Mouse (Mus musculus) activated CD4-positive, CD25-positive, alpha-beta regulatory T cell, adult 4 months (primary cell): ENCODE results near the gene Rnf4. TPM values are rescaled to one million over a fixed set of nuclear protein-coding genes. Genes with fewer than 3 reads are reported as not detected.
A peak's percentile ranks its signal among the peaks of the same experiment; 100 is the strongest.

Source experiments
- ATAC-seq: one replicate; pipeline ENCODE4 v1.8.0; 2017
- polyA plus RNA-seq, 2 experiments: library from polyadenylated mRNA; unstranded; fragments of 100-300 nt; shearing (Covaris generic); gene quantifications; one replicate each; pipeline ENCODE4 v1.2.1; 2017

Rnf4 gene
- polyA plus RNA-seq: 100 to 1,000 TPM; 108 TPM

GRCm38 (mm10) chr5:34336097-34336774, at the start of gene Rnf4:
Gene Rnf4 (plus strand): TSS chr5:34336289.
- ATAC-seq: peak; percentile 93

GRCm38 (mm10) chr5:34286516-34286915, 49.6 kb upstream of the Rnf4 start:
- ATAC-seq: no peak

DNA sequence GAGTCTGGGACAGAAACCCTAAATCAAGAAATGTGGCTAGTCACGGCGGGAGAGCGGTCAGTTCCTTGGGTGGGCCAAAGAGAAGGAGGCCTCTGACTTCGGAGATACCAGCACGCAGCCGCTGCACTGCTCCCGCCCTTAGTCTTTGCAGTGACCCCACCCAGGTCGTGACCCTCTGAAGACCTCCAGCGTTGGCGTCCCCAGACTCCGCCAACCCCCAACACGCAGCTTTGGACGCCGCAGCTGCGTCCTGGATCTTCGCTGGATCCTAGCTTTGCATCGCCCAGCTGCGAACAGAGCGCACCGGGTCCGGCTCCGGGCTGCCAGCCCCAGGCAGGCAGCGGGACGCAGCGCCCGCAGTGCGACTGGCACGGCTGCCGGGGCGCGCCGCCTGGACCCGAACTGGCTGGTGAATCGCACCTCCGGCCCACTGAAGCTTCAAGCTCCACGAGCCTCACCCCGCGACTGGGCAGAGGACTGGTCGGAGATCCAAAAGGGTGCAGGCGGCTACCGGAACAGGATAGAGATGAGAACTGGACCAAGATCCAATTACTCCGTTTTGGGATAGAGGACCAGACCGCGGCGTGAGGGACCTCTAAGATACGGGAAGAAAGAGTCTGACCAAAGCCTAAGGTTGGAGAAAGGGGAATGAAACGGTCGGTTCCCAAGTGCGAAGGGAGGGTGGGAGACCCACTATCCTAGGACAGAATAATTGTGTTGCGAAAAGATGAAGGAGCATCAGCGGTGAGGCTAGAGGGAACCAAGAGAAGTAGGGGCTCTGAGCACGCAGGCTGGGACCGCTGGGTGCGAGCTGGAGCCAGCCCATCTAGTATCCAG, 48.9 kb upstream of the Rnf4 start:
- no peak for ATAC-seq

GRCm38 (mm10) chr5:34287838-34288145, 48.3 kb upstream of the Rnf4 start:
- ATAC-seq: no peak

DNA sequence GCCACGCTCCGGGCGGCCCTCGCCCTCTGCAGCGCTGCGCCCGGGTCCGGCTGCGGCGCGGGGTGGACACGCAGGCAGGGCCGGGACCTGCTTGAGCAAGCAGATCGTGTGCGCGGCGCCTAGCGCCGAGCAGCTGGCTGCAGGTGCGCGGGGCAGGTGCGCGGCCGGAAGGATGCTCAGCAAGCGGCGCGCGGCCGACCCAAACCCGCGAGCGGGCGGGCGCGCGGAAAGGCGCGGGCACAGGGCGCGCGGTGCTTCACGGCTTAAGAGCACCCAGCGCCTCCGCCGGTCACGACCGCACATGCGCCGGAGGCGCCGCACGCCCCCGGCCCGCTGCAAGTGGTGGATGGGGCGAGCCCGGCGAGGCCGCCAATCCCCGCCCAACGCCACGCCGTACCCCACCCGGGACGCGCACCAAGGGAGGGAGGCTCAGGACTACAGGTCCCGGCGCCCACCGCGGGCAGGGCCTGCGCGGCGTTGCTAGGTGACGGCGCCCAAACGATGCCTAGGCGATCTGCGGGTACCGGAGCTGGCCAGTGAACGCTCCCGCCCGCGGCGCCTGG, 47.9 kb upstream of the Rnf4 start, which contains the start of the genes Zfyve28 and Cfap99:
Gene Zfyve28, minus strand, starts transcription at position 296 of the 563 bp plus-strand sequence.
Gene Cfap99, plus strand, starts transcription at position 447 of the 563 bp plus-strand sequence.
- ATAC-seq: no peak

DNA sequence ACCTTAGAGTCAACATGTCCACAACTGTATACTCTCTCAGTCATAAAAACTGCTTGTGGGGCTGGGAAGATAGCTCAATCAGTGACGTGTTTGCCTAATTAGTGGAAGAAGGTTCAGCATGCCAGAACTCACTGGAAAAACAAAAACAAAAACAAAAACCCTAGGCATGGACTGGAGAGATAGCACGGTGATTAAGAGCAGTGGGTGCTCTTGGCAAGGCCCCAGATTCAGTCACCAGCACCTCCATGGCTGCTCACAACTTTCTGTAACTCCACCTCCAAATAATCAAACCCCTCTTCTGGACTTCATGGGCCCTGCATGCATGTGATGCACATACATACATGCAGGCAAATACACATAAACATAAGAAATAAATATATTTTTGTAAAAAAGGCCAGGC, 46.8 kb upstream of the Rnf4 start:
- no peak for ATAC-seq

DNA sequence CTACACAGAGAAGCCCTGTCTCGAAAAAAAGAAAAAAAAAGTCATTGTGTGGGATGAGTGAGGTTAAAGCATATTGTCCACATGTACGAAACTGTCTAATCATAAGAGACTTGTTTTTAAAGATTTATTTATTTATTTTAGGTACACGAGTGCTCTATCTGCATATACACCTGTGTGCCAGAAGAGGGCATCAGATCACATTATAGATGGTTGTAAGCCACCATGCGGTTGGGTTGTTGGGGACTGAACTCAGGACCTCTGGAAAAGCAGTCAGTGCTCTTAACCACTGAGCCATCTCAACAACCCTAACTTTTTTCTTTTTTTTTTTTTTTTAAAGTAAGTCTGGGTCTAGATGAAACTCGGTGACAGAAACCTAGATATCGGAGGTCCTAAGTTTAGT, 42.7 kb upstream of the Rnf4 start:
- no peak for ATAC-seq

- ATAC-seq: no peak
Measured at GRCm38 (mm10) chr5:34294696-34295095, 41.4 kb upstream of the Rnf4 start.

DNA sequence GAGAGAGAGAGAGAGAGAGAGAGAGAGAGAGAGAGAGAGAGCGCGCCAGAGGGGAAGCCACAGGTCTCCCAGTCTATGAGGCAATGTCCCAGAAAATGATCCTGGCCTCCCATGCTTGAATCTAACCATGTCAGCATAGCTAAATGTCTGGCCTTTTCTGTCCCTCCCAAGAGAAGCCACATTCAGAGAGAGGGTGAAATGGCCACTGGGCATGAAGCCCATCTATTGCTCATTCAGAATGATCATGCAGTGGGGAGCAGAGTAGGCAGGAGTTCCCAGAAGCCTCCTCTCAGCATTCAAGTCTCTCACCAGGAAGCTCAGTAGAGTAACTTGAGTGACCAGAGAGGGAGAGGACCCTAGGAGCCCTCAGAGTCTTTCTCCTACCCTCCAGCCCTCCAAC, 40.9 kb upstream of the Rnf4 start:
- ATAC-seq: no peak

- ATAC-seq: no peak
Measured at GRCm38 (mm10) chr5:34298061-34298460, 38.0 kb upstream of the Rnf4 start.

- ATAC-seq: no peak
Measured at GRCm38 (mm10) chr5:34298937-34299535, 37.1 kb upstream of the Rnf4 start.

- ATAC-seq: no peak
Measured at GRCm38 (mm10) chr5:34302377-34302776, 33.7 kb upstream of the Rnf4 start.

GRCm38 (mm10) chr5:34309016-34309415, 27.1 kb upstream of the Rnf4 start:
- ATAC-seq: no peak

DNA sequence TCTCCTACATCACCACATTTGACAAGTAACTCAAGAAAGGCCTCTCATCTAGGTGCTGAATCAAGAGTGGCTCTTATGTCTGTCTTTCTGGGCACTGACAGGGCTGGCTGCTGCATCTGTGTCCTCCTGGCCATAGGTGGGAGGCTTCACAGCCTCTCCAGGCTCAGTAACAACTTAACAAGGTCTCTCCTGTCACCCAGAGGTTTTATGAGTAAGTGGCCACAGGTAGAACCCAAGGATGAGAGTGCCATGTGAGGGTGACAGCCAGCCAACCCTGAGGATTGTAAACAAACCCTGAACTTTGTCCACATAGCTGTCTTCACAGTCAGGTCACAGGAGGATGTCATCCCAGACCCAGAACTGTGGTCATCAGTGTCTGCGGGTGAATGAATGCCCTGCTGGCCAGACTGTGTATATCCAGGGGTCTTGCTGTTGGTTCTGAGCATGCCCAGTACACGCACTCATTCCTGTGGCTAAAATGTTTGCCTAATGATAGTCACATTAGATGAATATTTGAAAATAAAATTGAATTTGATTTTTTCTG, 16.5 kb upstream of the Rnf4 start:
- ATAC-seq: no peak

DNA sequence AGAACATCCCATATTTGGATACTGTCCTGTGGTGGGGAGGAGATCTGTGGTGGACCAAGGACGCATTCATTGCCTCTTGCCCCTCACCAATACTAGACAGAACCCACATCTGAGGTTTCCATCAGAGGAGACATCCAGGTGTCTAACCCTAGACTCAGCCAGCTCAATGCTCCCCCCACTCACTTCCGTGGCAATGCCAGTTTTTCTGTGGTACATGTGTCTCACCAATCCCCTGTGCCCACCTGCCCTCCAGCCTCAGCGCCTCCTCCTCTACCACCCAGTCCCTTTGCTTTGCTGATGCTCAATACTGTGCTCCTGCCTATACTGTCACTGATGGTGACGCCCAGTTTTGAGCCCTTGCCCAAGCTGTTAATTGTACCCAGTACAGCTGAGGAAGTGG, 14.9 kb upstream of the Rnf4 start:
- ATAC-seq: no peak

GRCm38 (mm10) chr5:34325286-34325685, 10.8 kb upstream of the Rnf4 start:
- ATAC-seq: no peak

DNA sequence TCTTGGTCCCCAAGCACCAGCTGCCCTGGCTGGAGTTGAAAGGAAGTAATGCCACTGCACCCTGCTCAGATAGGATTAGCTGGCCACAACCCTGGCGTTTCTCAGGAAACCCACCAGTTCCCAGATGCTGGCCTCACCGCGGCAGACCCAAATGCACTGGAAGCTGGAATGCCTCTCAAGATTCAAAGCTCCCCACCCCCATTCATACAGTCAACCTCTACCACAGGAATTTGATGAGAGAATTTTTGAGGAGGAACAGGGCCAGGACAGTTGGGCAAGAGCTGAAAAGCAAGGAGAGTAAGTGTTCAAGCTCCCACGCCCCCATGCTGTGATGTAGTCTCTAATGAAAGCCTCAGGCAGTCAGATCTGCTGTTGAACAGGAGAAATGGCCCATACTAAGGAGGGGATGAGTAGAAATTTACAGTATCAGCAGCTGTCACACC, 9.8 kb upstream of the Rnf4 start:
- no peak for ATAC-seq

GRCm38 (mm10) chr5:34326875-34327576, 9.1 kb upstream of the Rnf4 start:
- no peak for ATAC-seq

DNA sequence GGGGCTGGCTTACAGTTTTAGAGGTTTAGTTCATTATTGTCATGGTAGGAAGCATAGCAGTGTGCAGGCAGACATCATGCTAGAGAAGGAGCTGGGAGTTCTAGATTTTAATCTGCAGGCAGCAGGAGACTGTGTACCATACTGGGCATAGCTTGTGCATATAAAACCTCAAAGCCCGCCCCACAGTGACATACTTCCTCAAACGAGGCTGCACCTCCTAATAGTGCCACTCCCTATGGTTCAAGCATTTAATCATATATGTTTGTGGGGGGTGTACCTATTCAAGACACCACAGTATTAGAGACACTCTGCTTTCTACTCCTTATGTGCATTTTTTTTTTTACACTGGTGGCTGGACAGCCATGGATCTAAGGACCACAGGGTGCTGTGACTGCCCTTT, 6.0 kb upstream of the Rnf4 start:
- no peak for ATAC-seq

GRCm38 (mm10) chr5:34334081-34334480, 2.0 kb upstream of the Rnf4 start:
- no peak for ATAC-seq

GRCm38 (mm10) chr5:34335539-34336096, 471 bp upstream of the Rnf4 start:
- ATAC-seq: peak; percentile 11
